Mouse (Mus musculus): ENCODE measurements around the gene Mrps18b.

- no peak for TF ChIP-seq CTCF (IDR thresholded peaks at IDR 0.05; ENCODE audit: extremely low read depth, insufficient read length, insufficient replicate concordance, low read depth, low read length)
- TF ChIP-seq POLR2A (IDR thresholded peaks at IDR 0.05; ENCODE audit: low read depth, low read length): no peak
Observed at GRCm38 (mm10) chr17:35864832-35865353, 51.3 kb downstream of the Mrps18b start.
